24 mouse cellular contexts compared by ENCODE assay signal in the genomic region with DNA sequence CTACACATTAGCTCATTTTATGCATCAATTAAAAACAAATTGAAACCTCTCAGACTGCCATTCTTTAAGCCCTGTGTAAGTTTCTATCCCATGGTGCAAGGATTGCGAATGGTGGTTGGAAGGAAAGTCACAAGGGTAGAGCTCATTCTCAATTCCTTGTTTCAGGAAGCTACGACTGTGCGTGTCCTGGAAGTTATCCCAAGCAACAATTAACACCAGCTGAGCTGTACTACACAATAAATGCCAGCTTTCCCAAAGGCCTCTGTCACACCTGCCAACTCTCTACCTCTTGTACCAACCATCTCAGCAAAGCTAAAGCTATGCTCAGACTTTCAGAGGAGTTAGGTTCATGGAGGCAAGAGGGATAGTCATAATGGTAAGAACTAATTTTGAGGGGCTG.
"Had no signal": no experiment of that assay in that cellular context is flagged by ENCODE, and none has a peak within 500 bp of the region (broad histone marks: within the 10 kb centered on the region; RNA-seq: fewer than 3 reads in every experiment).

No protein-coding gene starts in this region.

- H3K27me3 ChIP-seq: liver, embryonic 12.5 days; liver, embryonic 15.5 days; lung, embryonic 15.5 days; megakaryocyte, embryonic 14.5 days; midbrain, embryonic 13.5 days; neural tube, embryonic 13.5 days; stomach, embryonic 15.5 days had no signal

- H3K4me3 ChIP-seq: layer of hippocampus, adult 2 months; limb, embryonic 10.5 days; limb, embryonic 13.5 days; liver, embryonic 12.5 days; liver, embryonic 15.5 days; lung, embryonic 15.5 days; megakaryocyte, embryonic 14.5 days; midbrain, embryonic 10.5 days; midbrain, embryonic 13.5 days; myocyte; neural tube, embryonic 13.5 days; stomach, embryonic 15.5 days had no signal

- H3K36me3 ChIP-seq: limb, embryonic 10.5 days; limb, embryonic 13.5 days; liver, embryonic 12.5 days; liver, embryonic 15.5 days; lung, embryonic 15.5 days; midbrain, embryonic 10.5 days; midbrain, embryonic 13.5 days; neural tube, embryonic 13.5 days; stomach, embryonic 15.5 days had no signal

- DNase-seq: kidney, postnatal 25 days; layer of hippocampus, adult 9-11 months; liver; lung, adult 18-20 months; lung, postnatal 10 days; lung, postnatal 36 days; retina, postnatal 1 day; right cerebral cortex, postnatal 25 days; spleen, adult 18-20 months; thymus, postnatal 25 days had no signal

- H3K27ac ChIP-seq: kidney, postnatal 0 days; layer of hippocampus, adult 2 months; limb, embryonic 10.5 days; limb, embryonic 13.5 days; liver, embryonic 12.5 days; liver, embryonic 15.5 days; lung, embryonic 15.5 days; midbrain, embryonic 10.5 days; midbrain, embryonic 13.5 days; neural tube, embryonic 13.5 days; stomach, embryonic 15.5 days had no signal

- H3K9ac ChIP-seq: limb, embryonic 13.5 days; liver, embryonic 12.5 days; liver, embryonic 15.5 days; lung, embryonic 15.5 days; midbrain, embryonic 13.5 days; neural tube, embryonic 13.5 days; stomach, embryonic 15.5 days had no signal

- ATAC-seq: liver, embryonic 12.5 days; midbrain, embryonic 13.5 days; midbrain, embryonic 16.5 days had no signal

- H3K4me2 ChIP-seq: limb, embryonic 13.5 days; liver, embryonic 12.5 days; liver, embryonic 15.5 days; lung, embryonic 15.5 days; midbrain, embryonic 13.5 days; neural tube, embryonic 13.5 days; stomach, embryonic 15.5 days had no signal

- H3K9me3 ChIP-seq: limb, embryonic 10.5 days; limb, embryonic 13.5 days; liver, embryonic 12.5 days; liver, embryonic 15.5 days; lung, embryonic 15.5 days; megakaryocyte, embryonic 14.5 days; midbrain, embryonic 10.5 days; midbrain, embryonic 13.5 days; neural tube, embryonic 13.5 days; stomach, embryonic 15.5 days had no signal

- H3K4me1 ChIP-seq: liver, embryonic 12.5 days; liver, embryonic 15.5 days; lung, embryonic 15.5 days; megakaryocyte, embryonic 14.5 days; midbrain, embryonic 10.5 days; midbrain, embryonic 13.5 days; stomach, embryonic 15.5 days had no signal
